Mouse (Mus musculus): Measurements from ENCODE around the gene Col26a1. TPM values are rescaled to one million over a fixed set of nuclear protein-coding genes. Genes with fewer than 3 reads are reported as not detected.
A peak's percentile ranks its signal among the peaks of the same experiment; 100 is the strongest.

Col26a1 gene
- polyA plus RNA-seq, 1 experiment from 2014 or later, result 67.9 TPM

DNA sequence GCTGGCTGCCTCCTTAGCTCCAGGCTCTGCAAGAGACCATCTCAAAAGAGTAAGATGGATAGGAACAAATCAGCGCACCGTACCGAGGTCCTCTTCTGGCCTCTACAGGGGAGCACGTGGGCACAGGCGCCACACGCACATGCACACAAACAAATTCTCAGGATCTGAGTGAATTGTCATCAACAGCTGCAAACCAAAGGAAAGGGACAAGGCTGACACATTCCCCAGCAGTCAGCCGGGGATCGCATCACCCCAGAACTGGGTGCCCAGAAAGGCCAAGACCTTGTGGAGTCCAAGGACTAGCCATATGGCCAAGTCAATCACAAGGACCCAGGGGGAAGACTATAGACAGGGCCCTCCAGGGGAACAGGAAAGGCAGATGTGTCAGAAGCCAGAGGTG, 10.6 kb downstream of the Col26a1 start:
- Histone ChIP-seq H3K36me3 (no peaks in the 10 kb centered on the region), H3K4me3 (no peak overlapping the region), H3K4me1 (no peaks in the 10 kb centered on the region; the same call in 1 of the 2 replicates), H3K27me3 (replicated peaks) (no peaks in the 10 kb centered on the region), H3K4me2 (replicated peaks) (no peak overlapping the region), H3K9me3 (no peaks in the 10 kb centered on the region), H3K9ac (no peak overlapping the region), H3K27ac (no peak overlapping the region)
- no peak for ATAC-seq (ENCODE audit: low FRiP score, low read depth)
- 72% methylated on average over 8 of the region's 8 CpGs for WGBS

- peaks cover 2% of the 10 kb centered on the region for H3K4me1 ChIP-seq
- 61% methylated on average over 10 of the region's 10 CpGs for WGBS
- H3K9ac ChIP-seq, result no peak overlapping the region
- no peak overlapping the region for H3K4me3 ChIP-seq
- H3K9me3 ChIP-seq, result no peaks in the 10 kb centered on the region
- H3K4me2 ChIP-seq (replicated peaks), result no peak overlapping the region
- no peak overlapping the region for H3K27ac ChIP-seq
- H3K36me3 ChIP-seq, result no peaks in the 10 kb centered on the region
- no peak for ATAC-seq (ENCODE audit: low FRiP score, low read depth)
- no peaks in the 10 kb centered on the region for H3K27me3 ChIP-seq (replicated peaks)
Observed at GRCm38 (mm10) chr5:136869451-136870114, 13.4 kb downstream of the Col26a1 start.

- Histone ChIP-seq H3K27me3 (replicated peaks) (no peaks in the 10 kb centered on the region), H3K4me1 (peaks cover 21% of the 10 kb centered on the region), H3K36me3 (no peaks in the 10 kb centered on the region), H3K9ac (no peak overlapping the region), H3K4me2 (replicated peaks) (no peak overlapping the region), H3K27ac (no peak overlapping the region), H3K4me3 (no peak overlapping the region), H3K9me3 (no peaks in the 10 kb centered on the region)
- no peak for ATAC-seq (ENCODE audit: low FRiP score, low read depth)
- 89% methylated on average over 5 of the region's 5 CpGs for WGBS
Observed at GRCm38 (mm10) chr5:136867706-136868105, 15.3 kb downstream of the Col26a1 start.

DNA sequence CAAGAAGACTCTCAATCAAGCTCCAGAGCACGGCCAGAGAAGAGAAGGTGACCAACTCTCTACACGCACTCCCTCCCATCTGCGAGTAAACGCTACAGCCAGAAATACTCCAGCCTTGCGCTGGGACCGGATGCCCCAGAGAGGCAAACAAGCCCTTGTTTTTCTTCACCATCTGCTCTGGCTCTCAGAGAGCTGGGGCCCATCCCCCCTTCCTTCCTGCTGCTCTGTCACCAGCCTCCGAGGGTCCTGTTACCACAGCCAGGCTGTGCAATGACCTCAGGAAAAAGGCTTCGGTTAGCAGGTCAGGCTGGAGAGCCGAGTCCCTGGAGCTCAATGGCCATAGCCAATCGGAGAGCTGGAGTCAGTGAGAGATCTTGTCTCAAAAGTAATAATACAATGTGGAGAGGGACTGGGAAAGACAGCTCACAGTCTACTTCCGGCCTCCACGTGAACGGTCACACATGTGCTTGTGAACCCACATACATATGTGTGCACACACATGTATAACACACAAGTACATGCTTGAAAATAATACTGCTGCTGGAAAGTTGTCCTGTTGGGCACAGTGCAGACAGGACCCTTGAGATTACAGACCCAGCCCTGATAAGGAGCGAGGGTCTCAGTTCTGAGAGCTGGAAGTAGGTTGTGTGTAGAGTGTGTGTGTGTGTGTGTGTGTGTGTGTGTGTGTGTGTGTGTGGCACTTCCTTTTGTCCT, 18.9 kb downstream of the Col26a1 start:
- Histone ChIP-seq H3K4me3 (no peak overlapping the region), H3K9ac (no peak overlapping the region), H3K9me3 (no peaks in the 10 kb centered on the region), H3K36me3 (no peaks in the 10 kb centered on the region), H3K4me2 (replicated peaks) (peak overlapping the region; percentile 35), H3K4me1 (peaks cover 34% of the 10 kb centered on the region), H3K27me3 (replicated peaks) (no peaks in the 10 kb centered on the region), H3K27ac (peak overlapping the region; percentile 43; the same call in 1 of the 2 replicates)
- WGBS, result 15% methylated on average over 14 of the region's 14 CpGs
- ATAC-seq (ENCODE audit: low FRiP score, low read depth), result peak; percentile 76

DNA sequence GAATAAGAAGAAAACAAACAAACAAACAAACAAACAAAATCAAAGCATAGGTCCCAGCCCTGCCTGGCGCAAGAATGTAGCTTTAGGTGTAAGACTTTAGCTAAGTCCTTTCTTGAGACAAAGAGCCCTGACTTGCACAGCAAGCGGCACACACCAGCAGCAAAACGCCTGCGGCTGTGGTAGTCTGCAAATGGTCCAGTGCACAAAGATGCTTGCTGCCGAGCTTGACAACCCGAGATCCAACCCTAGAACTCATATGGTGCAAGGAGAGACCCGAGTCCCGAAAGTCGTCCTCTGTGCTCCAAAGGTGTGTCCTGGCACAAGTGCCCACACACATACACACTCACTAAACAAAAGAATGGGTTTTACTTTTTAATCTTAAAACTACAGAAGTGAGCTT, 19.7 kb downstream of the Col26a1 start:
- no peak overlapping the region for H3K9ac ChIP-seq
- no peaks in the 10 kb centered on the region for H3K36me3 ChIP-seq
- no peaks in the 10 kb centered on the region for H3K9me3 ChIP-seq
- H3K4me1 ChIP-seq, result peaks cover 34% of the 10 kb centered on the region
- ATAC-seq (ENCODE audit: low FRiP score, low read depth), result no peak
- 63% methylated on average over 9 of the region's 9 CpGs for WGBS
- 0 out of 2 replicates have a peak overlapping the region, but pooled peaks have one; percentile 43 for H3K27ac ChIP-seq
- no peaks in the 10 kb centered on the region for H3K27me3 ChIP-seq (replicated peaks)
- H3K4me2 ChIP-seq (replicated peaks), result peak overlapping the region; percentile 35; the same call in 1 of the 2 replicates
- no peak overlapping the region for H3K4me3 ChIP-seq

DNA sequence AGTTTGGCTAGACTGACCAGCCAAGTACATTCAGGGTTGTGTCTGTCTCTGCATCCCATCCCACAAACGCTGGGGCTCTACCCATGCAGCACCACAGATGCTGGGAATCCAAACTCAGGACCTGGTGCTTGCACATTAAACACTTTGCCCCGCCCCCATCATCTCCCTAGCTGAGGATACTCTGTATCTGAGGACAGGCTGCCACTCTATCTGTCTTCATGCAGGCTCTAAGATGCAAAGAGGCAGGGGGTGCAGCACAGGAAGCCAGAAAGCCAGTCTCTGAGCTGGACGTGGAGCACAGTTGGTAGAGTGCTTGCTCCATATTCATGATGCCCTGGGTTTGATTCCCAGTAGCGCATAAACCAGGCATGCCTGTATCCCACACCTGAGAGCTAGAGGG, 20.2 kb downstream of the Col26a1 start:
- peaks cover 34% of the 10 kb centered on the region for H3K4me1 ChIP-seq
- no peak for ATAC-seq (ENCODE audit: low FRiP score, low read depth)
- H3K27me3 ChIP-seq (replicated peaks), result no peaks in the 10 kb centered on the region
- H3K9me3 ChIP-seq, result no peaks in the 10 kb centered on the region
- no peak overlapping the region for H3K27ac ChIP-seq
- no peaks in the 10 kb centered on the region for H3K36me3 ChIP-seq
- WGBS, result 57% methylated on average over 4 of the region's 4 CpGs
- no peak overlapping the region for H3K4me3 ChIP-seq
- no peak overlapping the region for H3K4me2 ChIP-seq (replicated peaks)
- no peak overlapping the region for H3K9ac ChIP-seq

- Histone ChIP-seq H3K27ac (0 out of 2 replicates have a peak overlapping the region, but pooled peaks have one; percentile 26), H3K4me1 (peaks cover 34% of the 10 kb centered on the region), H3K4me2 (replicated peaks) (peak overlapping the region; percentile 44), H3K9ac (no peak overlapping the region), H3K4me3 (no peak overlapping the region), H3K27me3 (replicated peaks) (no peaks in the 10 kb centered on the region), H3K9me3 (no peaks in the 10 kb centered on the region), H3K36me3 (no peaks in the 10 kb centered on the region)
- 8% methylated on average over 20 of the region's 20 CpGs for WGBS
- 0 out of 2 replicates have a peak, but pooled peaks have one; percentile 21 for ATAC-seq (ENCODE audit: low FRiP score, low read depth)
Observed at GRCm38 (mm10) chr5:136861191-136861940, 21.6 kb downstream of the Col26a1 start.

DNA sequence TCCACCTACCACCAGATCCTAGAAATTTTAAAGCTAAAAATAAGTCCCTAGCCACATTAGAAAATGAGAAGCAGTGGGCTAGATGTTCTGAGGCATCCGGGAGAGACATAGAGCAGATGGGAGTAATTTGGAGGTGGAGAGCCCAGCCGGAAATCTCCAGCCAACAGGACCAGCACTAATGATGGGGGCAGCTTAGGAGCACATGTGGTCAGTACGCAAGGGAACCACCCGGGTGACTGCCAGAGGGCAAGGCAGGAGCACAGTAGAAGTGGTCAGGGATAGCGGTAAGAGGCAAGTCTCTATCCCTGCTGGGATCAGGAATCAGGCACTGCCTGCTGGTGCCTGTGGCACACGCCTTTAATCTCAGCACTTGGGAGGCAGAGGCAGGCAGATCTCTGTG, 32.3 kb downstream of the Col26a1 start:
- Histone ChIP-seq H3K9ac (no peak overlapping the region), H3K36me3 (no peaks in the 10 kb centered on the region), H3K9me3 (no peaks in the 10 kb centered on the region), H3K27ac (no peak overlapping the region), H3K4me2 (replicated peaks) (no peak overlapping the region), H3K27me3 (replicated peaks) (no peaks in the 10 kb centered on the region), H3K4me3 (no peak overlapping the region), H3K4me1 (no peaks in the 10 kb centered on the region)
- 82% methylated on average over 6 of the region's 6 CpGs for WGBS
- no peak for ATAC-seq (ENCODE audit: low FRiP score, low read depth)

DNA sequence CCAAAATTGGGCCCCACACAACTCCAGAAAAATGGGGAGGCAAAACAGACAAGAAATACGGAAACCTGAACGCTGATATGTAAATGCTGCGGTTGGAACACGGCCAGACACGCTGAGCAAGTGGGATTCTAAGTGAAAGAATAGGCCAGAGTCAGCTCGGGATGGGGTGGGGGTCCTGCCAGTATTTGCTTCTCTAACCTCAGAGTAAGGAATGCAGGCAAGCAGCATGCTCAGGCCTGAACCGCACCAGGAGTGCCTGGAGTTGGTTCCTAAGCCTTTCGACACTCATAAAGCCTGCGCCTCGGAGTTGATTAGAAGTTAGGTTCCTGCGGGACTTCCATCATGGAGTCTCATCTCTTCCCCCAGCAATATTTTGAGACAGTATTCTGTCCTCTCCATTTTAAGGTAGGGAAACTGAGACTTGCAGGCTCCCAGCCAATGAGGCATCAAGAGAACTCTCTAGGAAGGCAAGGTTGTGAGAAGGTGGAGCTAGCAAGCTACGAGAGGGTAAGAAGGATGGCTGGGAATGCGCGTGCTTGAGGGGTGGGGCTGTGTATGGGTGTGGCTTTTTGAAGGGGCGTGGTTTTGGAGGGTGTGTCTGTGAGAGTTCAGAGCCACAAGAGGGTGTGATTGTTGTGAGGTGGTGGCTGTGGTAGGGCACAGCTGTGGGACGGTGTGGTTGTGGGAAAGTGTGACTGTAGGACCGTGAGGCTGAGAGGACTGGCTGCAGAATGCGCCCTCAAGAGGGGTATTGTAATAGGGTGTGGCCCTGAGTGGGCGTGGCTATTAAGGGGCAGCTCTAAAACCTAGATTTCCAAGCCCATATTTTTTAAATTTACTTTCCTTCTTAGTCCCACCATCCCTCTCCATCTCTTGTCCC, 36.4 kb downstream of the Col26a1 start:
- H3K4me1 ChIP-seq, result no peaks in the 10 kb centered on the region
- H3K4me3 ChIP-seq, result no peak overlapping the region
- ATAC-seq (ENCODE audit: low FRiP score, low read depth), result no peak
- H3K27ac ChIP-seq, result no peak overlapping the region
- no peaks in the 10 kb centered on the region for H3K27me3 ChIP-seq (replicated peaks)
- no peaks in the 10 kb centered on the region for H3K9me3 ChIP-seq
- WGBS, result 84% methylated on average over 19 of the region's 19 CpGs
- no peak overlapping the region for H3K4me2 ChIP-seq (replicated peaks)
- no peaks in the 10 kb centered on the region for H3K36me3 ChIP-seq
- H3K9ac ChIP-seq, result no peak overlapping the region

GRCm38 (mm10) chr5:136843930-136844329, 39.1 kb downstream of the Col26a1 start:
- H3K27ac ChIP-seq, result no peak overlapping the region
- no peak overlapping the region for H3K4me2 ChIP-seq (replicated peaks)
- no peak overlapping the region for H3K4me3 ChIP-seq
- H3K36me3 ChIP-seq, result no peaks in the 10 kb centered on the region
- H3K9me3 ChIP-seq, result no peaks in the 10 kb centered on the region
- ATAC-seq (ENCODE audit: low FRiP score, low read depth), result no peak
- H3K9ac ChIP-seq, result no peak overlapping the region
- H3K4me1 ChIP-seq, result no peaks in the 10 kb centered on the region
- 51% methylated on average over 5 of the region's 5 CpGs for WGBS
- H3K27me3 ChIP-seq (replicated peaks), result no peaks in the 10 kb centered on the region

DNA sequence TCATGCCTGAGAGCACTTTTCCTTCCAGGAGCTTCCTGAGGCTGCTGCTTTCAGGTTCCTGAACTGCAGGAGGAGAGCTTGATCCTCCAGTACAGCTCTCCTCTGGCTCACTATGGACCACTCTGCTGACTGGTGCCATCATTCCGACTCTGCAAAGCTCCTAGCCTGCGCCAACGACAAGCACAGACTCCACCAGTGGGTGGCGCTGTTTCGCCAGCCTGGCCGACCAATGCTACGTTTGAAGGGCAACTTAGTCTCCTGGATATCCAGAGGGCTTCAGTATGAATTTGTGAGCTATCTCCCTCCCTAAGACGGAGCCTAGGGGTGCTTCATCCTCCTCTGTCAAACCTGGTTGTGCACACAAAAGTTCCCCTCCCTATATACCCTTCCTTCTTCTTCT, 43.0 kb downstream of the Col26a1 start:
- Histone ChIP-seq H3K9ac (no peak overlapping the region), H3K27ac (no peak overlapping the region), H3K27me3 (replicated peaks) (no peaks in the 10 kb centered on the region), H3K9me3 (no peaks in the 10 kb centered on the region), H3K4me2 (replicated peaks) (no peak overlapping the region), H3K4me3 (no peak overlapping the region), H3K4me1 (no peaks in the 10 kb centered on the region), H3K36me3 (no peaks in the 10 kb centered on the region)
- 5% methylated on average over 8 of the region's 8 CpGs for WGBS
- no peak for ATAC-seq (ENCODE audit: low FRiP score, low read depth)

Measured in neural tube, embryonic 12.5 days (tissue).